Mouse (Mus musculus): ENCODE data around the gene Nepn. TPM values are rescaled to one million over a fixed set of nuclear protein-coding genes. Genes with fewer than 3 reads are reported as not detected.

Gene Nepn
- total RNA-seq, 2 experiments from 2014 or later: not detected

DNA sequence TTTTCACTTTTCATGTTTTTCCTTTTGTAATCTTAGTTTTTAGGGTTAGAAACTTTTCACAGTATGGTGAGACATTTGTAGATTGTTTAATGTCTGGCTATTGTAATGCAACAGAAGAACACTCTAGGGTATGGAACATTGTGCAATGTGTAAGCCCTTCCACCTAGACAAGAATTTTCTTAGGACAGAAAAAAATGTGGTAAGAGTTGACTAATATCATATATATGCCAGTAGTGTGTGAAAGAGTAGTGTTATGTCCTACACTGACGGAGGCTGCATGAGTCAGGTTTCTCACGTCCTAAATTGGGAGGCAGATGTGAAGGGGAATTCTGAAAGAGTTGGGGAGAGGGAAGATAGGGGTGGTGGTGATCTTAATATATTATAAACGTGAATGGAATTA is 10.9 kb downstream of the Nepn start:
- DNase-seq (ENCODE audit: low spot score in 2 of 2): no peak

DNA sequence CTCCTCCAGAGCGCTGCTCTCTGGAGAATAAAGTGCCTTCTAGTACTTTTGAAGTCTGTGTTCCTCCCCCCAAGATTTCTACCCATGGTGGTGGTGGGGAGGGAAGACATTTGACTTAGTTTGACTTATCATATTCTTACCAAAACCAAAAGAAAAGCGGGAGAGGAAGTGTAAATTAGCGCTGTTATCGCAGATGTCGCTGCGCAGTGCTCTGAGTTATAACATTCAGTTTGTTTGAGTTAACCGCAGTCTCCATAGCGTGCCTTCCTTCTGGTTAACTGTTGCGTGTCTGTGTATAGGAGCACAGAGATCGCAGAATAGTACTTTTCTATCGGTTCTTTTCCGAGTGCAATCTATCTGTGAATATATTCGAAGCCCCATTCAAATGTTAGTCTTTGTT is 16.4 kb downstream of the Nepn start:
- DNase-seq (ENCODE audit: low spot score in 2 of 2): no peak

DNA sequence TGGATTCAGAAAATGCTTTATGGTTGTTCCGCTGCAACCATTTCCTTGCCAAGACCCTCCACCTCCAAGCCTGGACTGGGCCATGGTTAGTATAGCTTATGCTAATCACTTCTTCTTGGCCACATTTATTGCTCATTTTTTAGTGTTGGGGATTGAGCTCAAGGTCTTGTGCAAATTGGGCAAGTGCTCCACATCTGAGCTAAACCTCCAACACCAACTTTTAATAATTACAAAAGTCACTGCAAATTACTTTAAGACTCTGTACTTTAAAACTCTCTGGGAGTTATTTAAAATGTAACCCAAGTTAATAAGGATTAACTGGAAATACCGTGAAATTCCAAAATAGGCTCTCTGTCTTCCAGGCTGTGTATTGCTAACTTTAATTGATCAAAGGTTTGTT is 18.8 kb downstream of the Nepn start:
- DNase-seq (ENCODE audit: low spot score in 2 of 2): no peak

DNA sequence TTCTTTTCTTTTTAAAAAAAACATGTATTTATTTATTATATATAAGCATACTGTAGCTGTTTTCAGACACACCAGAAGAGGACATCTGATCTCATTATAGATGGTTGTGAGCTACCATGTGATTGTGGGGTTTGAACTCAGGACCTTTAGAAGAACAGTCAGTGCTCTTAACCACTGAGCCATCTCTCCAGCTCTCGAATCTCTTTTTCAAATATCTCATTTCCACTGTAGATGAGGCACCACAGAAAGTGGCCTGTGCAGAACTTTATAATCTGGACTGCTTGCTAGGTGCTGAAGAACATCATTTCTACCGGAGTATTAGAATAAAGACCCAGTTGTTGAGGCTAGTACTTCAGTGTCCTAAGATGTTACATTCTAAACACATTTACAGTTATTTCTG is 26.2 kb downstream of the Nepn start:
- no peak for DNase-seq (ENCODE audit: low spot score in 2 of 2)

DNA sequence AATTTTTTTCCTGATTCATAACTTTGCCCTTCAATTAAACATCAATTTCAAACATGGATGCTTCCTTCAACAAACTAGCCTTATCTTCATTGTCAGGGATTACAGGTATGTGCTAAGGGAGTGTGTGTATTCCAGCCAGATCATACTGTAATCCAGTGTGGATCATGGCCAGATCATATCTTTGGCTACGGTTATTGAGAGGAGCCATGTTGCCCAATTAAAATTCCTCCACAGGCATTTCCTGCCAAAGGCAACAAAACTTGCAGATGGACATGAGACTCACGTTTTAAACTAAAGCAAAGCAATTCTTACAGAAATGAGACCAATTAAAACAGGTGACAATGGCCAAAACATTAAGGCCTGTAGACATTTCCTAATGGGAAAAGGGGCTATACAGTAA is 27.7 kb downstream of the Nepn start:
- DNase-seq (ENCODE audit: low spot score in 2 of 2): no peak

DNA sequence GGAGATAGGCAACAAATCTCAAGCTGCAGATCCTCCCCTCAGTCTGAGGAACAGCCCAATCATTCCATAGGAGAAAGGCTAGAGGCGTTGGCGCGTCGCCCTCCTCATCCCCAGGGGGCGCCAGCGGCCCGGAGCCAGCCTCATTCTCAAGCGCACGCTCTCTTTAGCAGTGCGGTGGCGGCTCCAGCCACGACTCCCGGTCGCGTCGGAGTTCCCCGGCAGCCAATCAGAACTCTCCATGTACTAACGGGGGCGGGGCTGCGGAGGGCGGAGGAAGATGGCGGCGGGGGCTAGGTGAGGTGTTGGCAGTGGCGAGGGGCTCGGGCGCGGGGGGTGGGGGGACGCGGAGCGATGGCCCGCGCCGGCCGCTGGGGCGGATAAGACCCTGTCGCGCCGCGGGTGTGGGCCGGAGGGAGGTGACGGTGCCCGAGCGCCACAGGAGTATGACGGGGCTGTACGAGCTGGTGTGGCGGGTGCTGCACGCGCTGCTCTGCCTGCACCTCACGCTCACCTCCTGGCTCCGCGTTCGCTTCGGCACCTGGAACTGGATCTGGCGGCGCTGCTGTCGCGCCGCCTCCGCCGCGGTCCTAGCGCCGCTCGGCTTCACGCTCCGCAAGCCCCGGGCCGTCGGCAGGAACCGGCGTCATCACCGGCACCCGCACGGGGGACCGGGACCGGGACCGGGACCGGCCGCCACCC is 28.7 kb downstream of the Nepn start, which contains the start of gene Nus1:
Nus1 (plus strand) TSS at position 249 of the 699 bp plus-strand sequence.
- peak; percentile 96 to 99 for DNase-seq (ENCODE audit: low spot score in 2 of 2)

DNA sequence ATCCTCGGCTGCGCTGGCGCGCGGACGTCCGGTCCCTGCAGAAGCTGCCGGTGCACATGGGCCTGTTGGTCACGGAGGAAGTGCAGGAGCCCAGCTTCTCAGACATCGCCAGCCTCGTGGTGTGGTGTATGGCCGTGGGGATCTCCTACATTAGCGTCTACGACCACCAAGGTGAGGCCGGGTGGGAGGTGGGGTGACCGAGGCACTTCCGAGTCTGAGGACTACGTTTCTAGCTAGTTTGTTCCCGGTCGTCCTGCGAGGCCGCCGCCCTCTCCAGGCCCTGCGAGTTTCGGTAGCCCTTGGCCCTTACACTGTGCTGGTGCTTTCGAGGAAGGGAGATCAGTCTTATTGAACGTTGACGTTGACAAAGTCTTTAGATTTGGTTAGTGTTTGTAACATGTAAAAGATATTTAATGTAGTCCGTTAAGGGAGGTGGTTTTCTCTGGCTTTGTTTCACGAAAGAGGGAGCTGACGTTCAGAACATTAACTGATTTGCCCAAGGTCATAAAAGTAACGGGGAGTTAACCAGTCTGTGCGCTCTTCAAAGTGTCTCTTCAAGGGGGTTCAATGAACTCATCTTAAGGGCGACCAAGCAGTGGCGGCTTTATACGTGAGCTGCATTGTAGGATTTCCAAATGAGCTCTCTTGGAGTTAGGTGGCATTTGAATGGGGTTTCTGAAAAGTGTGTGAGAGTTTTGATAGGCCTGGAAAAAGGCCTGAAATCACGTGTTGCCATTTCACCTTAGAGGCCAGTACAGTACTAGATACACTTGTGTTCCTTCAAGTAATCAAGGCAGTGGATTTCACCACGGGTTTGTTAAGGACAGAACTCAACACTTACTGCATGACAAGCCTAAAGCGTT is 29.5 kb downstream of the Nepn start:
- no peak for DNase-seq (ENCODE audit: low spot score in 2 of 2)

DNA sequence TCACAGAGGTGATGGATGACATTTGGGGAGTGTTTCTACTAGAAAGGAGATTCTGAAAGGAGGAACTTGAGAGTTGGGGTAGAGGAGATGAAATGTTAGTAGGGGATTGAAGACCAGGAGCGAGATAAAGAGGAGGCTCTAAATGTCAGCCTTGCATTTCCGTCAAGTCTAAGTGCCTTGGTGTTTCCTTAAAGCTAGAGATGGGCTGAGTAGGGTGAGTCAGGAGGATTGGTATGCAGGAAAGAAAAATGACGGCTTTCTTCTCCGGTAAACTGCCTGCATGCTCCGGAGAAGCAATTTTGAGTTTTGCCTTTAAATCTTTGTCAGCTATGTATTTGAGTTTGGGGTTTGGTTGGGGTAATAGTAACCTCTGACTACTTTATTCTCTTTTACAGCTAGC is 30.2 kb downstream of the Nepn start:
- no peak for DNase-seq (ENCODE audit: low spot score in 2 of 2)

DNA sequence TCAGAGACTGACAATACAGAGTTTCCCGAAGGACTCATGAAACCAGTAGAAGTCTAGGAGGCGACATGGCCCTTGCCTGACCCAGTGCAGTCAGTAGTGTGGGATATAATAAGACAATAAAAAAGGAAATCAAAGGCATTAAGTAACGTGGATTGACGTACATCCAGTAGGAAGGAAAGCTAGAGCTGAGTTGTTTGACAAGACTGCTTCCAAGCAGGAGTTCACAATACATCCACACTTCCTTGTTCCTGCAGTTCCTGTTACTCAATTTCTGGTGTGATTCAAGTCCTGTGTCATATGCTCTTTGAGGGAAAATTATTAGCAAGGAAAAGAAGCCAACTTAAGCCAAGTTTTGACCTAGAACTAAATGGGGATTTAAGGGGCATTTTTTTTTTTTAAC is 30.6 kb downstream of the Nepn start:
- DNase-seq (ENCODE audit: low spot score in 2 of 2): no peak

DNA sequence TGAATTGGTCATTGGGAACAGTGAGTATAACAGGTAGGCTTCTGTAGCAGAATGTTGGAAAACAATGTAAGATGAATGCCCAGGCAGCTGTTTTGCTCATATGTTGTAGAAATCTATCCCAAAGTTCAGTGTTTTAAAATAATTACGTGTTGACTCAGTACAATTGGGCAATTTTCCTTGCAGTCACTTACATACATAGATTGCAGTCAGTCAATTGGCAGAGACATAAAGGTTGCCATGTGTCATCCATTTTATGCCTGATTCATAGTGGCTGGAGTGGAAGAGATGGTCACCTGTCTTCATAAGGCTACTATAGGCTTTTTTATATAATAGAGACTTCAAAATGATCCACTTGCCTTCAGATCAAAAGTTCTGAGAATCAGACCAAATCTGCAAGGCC is 31.8 kb downstream of the Nepn start:
- no peak for DNase-seq (ENCODE audit: low spot score in 2 of 2)

DNA sequence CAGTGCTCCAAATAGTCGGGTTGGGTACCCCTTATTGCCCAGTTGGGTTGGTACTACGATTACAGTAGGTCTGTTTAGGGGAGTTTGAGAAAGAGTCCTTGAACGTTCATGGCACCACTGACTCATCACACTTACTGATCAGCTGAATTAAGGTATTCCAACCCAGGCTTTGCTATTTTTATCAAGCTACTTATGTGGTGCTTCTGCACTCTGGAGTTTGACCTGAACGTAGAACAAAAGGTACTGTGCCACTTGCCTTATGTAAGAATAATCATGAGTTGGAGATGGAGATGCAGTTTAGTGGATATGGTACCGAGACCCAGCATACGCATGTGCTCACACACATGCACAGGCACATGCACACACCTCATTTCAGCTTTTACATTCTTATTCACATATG is 32.9 kb downstream of the Nepn start:
- DNase-seq (ENCODE audit: low spot score in 2 of 2): no peak

DNA sequence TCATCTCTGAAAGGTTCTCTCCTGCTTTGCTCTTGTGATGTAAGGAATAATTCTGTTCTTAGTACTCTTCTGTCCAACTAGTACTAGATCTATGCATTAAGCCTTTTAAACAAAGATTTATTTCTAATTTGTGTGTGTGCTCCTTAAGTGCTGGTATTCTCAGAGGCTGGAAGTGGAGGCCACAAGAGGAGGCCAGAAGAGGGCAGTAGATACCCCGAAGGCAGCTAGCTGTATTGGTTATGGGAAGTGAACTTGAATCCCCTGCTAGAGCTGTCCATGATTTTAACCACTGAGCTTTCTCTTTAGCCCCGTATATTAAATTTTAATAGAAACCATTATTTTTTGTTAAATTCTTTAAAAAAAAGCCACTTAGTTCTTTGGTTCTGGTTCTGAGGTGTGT is 34.3 kb downstream of the Nepn start:
- DNase-seq (ENCODE audit: low spot score in 2 of 2): peak in 1 of 2 experiments; percentile 38

DNA sequence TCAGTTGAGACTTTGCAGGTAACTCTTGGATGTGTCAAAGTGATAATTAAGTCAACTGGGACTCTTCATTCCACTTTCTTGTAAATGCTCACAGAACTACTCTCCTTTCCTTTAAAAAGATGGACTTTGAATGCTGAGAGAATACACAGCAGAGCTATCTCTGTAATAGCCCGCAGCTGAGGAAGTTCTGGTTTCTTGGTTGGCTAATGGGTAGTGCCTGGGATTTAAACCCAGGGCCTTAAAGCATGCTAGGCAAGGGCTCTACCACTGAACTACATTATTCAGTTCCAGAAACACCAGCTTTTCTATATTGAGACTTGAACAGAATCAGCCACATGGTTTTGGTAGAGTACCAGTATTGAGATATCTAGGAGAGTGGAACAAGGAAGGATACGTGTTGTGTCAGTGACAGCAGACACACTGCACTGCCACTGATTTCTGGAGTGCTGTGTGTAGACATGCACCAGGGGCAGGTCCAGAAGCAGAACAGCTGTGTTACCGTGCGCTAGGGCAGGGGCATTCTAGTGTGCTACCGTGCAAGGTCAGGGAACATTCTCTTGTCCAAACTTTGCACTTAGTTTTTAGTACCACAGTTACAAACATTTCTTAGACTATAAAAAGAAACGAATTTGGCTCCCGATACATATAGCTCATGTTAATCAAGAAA is 37.7 kb downstream of the Nepn start:
- no peak for DNase-seq (ENCODE audit: low spot score in 2 of 2)

DNA sequence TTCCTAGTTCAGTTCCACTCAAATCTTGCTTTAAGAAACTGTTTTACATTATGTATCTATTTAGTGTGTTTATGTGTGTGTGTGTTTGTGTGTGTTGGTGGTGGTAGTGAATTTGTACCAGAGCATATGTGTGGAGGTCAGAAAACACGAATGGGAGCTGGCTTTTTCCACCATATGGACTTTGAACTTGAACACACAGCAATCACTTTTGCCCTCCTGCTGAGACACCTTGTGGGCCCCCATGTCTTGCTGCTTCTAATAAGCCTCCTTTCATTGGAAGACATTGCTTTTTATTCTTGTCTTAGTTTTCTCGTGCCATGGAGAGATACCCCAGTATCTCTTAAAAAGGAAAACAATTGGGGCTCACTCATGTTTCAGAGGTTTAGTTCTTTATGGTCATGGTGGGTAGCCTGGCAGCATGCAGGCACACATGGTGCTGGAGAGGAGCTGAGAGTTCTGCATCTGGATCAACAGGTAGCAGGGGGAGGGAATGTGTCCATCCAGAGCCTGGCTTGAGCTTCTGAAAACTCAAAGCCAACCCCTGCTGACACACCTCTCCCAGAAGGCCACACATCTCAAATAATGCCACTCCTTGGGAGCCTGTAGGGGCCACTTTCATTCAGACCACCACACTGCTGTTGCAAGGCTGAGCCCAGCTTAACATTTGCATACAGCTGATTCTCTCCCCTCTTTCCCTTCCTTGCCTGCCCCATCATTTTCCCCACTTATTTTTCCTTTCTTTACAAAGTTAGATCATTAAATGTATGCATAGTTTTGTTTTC is 39.1 kb downstream of the Nepn start:
- no peak for DNase-seq (ENCODE audit: low spot score in 2 of 2)

DNA sequence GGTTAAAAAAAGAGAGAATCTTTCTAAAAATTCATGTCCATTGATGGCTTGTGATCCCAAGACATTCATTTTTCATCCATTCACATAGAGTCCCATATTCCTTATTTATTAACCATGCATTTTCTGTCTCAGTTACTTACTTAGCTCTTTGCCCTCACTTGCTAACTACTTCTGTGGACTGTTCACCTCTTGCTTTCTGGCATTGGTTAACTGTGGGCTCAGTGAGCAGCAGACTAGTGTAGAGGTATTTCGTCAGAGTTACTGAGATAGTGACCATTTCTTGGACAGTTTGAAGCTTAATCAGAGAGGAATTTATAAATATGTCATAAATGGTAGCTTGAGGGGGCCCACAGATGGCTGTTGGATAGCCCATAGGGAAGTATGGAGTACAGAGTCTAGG is 42.2 kb downstream of the Nepn start:
- DNase-seq (ENCODE audit: low spot score in 2 of 2): no peak

DNA sequence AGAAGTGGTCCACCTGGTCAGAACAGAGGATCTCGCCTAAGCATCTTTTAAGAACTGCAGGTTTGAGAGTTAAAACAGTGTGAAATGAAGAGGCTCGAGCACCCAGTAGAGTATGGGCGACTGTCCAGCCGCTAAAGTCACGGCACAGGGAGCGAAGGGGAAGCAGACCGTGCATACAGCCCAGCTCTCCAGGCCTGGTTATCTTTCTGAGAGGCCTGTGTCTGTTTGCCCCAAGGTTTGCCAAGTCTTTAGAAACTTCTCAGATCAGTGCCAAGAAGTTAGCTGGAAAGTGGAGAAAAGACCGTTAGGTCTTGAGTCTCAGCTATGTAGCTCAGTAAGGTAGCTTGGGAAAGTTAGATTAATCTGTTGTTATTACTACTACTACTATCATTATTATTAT is 46.1 kb downstream of the Nepn start:
- no peak for DNase-seq (ENCODE audit: low spot score in 2 of 2)

Other genes with a start within 250 kb of the Nepn start
- gene Ros1, start 193.7 kb upstream of the Nepn start, total RNA-seq (2021): not detected
- 1 to 10 TPM; 5.7 to 6.4 TPM for gene Dcbld1, start 155.4 kb upstream of the Nepn start, total RNA-seq (2021)
- gene Gm26741, start 30.2 kb upstream of the Nepn start, total RNA-seq (2021): not detected
- gene Gopc, start 6.8 kb upstream of the Nepn start, total RNA-seq (2021): 10 to 100 TPM; 35.4 to 36.5 TPM
- gene Nus1, start 28.6 kb downstream of the Nepn start, total RNA-seq (2021): 10 to 100 TPM; 59.8 to 63.4 TPM

Data from layer of hippocampus, adult 18-20 months (tissue).